Mouse (Mus musculus) liver, adult (tissue): Measurements from ENCODE around the gene Ptgds.

ENCODE experiments used
- GATA4 ChIP-seq: IDR thresholded peaks from 2 replicates; pipeline ENCODE4 v1.6.1; 2014; ENCODE audit warnings: mild to moderate bottlenecking, low read length; ENCODE audit not compliant: insufficient replicate concordance

The Ptgds gene

GRCm38 (mm10) chr2:25492988-25493387 lies 23.1 kb upstream of the Ptgds start:
- no peak for TF ChIP-seq GATA4

- no peak for TF ChIP-seq GATA4
Observed at GRCm38 (mm10) chr2:25488671-25489068, 18.8 kb upstream of the Ptgds start.

GRCm38 (mm10) chr2:25487965-25488670 lies 18.3 kb upstream of the Ptgds start:
- TF ChIP-seq GATA4, result no peak

GRCm38 (mm10) chr2:25484901-25485647 lies 15.2 kb upstream of the Ptgds start:
- TF ChIP-seq GATA4, result peak; percentile 72; the same call in 1 of the 2 replicates

- TF ChIP-seq GATA4, result no peak
Observed at GRCm38 (mm10) chr2:25482969-25483368, 13.1 kb upstream of the Ptgds start.

GRCm38 (mm10) chr2:25480541-25480940 lies 10.7 kb upstream of the Ptgds start:
- TF ChIP-seq GATA4, result no peak

GRCm38 (mm10) chr2:25479551-25480311 lies 9.9 kb upstream of the Ptgds start:
- TF ChIP-seq GATA4, result no peak

GRCm38 (mm10) chr2:25477967-25478675 lies 8.3 kb upstream of the Ptgds start:
- no peak for TF ChIP-seq GATA4

GRCm38 (mm10) chr2:25477541-25477940 lies 7.7 kb upstream of the Ptgds start:
- no peak for TF ChIP-seq GATA4

GRCm38 (mm10) chr2:25472550-25472949 lies 2.7 kb upstream of the Ptgds start:
- peak; percentile 43; the same call in 1 of the 2 replicates for TF ChIP-seq GATA4

- no peak for TF ChIP-seq GATA4
Observed at GRCm38 (mm10) chr2:25468962-25469915, 607 bp downstream of the Ptgds start.

GRCm38 (mm10) chr2:25467606-25468303 lies 2.1 kb downstream of the Ptgds start:
- TF ChIP-seq GATA4, result no peak
